Mouse (Mus musculus) embryo, embryonic 11 days (tissue): Measurements from ENCODE around the gene Rabggtb.

Source experiments
- DNase-seq: peaks from one replicate; pipeline ENCODE4 v3.0.0-alpha.2; 2015

The Rabggtb gene

DNA sequence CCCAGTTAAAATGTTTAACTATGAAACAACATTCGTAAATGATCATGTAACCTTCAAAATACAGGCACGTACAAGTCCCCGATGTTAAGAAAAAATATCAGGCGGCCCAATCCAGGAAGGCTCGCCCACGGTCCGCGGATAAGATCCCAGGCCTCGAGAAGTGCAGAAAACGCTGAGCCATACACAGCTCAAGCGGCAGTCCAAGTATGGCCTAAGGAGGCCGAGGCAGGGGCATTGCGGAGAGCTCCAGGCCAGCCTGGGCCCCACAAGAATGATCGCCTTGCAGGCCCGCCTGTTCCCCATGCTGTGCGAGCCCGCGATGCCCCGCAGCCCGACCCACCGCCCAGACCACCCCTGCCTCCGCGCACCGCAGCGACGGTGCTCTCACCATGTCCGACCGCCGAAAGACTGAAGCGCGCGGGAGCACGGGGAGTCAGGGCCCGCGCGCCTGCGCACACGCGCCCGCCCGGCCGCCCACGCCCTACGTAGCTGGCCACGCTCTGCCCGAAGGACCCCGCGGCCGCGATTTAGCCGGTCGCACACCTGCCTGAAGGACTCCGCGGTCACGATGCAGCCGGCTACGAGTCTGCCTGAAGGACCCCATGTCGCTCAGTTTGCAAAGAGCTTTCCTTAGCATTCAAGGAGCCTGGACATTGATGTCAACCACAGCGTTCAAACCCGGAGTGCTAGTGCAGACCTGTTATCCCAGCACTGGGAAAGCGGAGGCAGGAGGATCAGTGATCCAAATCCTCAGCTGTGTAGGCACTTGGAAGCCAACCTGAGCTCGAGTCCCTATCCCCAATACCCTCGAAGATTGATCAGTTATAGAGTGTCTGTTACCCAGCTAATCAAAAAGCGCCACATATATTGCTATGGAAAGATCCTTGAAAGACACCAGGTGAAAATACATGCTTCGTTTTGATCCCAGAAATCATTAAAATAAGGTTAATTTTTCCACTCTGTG lies at the start of gene Rabggtb:
Rabggtb (minus strand) TSS at position 464 of the 964 bp plus-strand sequence.
- peak; percentile 96 for DNase-seq

DNA sequence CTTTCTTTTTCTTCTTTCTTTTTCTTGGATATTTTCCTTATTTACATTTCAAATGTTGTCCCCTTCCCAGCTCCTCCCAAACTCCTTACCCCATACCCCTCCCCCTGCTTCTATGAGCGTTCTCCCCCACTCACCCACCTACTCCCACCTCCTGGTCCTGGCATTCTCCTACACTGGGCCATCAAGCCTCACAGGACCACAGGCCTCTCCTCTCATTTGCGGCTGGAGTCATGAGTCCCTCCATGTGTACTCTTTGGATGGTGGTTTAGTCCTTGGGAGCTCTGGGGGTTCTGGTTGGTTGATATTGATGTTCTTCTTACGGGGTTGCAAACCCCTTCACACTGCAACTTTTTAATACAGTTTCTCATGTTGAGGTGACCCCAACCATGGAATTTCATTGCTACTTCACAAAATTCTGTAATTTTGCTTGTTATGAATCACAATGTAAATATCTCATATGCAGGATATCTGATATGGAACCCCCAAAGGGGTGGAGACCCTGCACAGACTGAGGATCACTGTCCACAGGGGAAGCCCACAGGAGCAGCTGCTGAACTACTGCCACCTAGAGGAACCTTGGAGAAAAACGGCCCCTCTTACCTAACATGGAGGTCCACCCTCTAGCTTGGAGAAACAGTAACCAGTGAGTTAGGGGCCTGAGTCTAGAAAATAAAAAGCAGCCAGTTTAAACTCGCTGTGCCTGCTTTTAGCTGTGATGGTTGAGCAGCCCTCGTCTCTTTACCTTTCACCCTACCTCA lies 49.0 kb upstream of the Rabggtb start:
- peak; percentile 65 for DNase-seq

DNA sequence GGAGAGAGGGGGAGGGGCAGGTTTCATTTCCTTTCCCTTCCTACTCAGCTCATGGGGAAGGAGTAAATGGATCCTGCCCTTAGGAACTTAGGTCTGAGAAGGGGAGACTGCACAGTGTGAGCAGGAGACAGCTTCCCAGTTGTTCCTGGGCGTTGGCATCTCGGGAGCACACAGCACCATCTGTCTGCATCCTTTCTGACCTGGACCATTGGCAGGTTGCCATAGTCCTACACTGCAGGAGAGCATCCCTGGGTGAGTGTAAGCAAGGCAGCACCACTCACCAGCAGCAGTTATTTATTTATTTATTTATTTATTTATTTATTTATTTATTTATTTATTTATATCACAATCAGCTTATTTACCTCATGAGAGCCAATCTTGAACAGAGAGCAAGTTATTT lies 48.1 kb upstream of the Rabggtb start:
- DNase-seq = no peak

DNA sequence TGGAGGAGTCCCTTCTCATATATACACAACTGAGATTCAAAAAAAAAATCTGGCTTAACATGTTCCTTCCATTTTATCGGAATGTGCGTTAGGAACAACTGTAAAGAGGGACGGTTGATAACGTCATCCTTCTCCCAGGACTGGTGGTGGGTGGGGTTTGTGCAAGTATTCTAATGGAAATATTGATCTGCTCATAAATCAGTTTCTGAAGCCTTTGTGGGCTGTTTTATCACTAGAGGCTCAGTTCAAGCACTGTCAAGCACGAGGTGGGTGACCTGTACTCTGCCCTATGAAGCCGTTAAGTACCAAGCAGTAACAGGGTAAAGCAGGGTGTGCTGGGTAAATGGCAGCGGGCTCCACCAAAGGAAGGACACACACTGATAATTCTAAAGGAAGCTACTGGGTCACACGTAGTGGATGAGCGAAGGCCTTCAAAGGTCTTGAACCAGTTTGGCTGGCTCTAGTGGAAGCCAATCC lies 47.0 kb upstream of the Rabggtb start:
- peak; percentile 11 for DNase-seq

DNA sequence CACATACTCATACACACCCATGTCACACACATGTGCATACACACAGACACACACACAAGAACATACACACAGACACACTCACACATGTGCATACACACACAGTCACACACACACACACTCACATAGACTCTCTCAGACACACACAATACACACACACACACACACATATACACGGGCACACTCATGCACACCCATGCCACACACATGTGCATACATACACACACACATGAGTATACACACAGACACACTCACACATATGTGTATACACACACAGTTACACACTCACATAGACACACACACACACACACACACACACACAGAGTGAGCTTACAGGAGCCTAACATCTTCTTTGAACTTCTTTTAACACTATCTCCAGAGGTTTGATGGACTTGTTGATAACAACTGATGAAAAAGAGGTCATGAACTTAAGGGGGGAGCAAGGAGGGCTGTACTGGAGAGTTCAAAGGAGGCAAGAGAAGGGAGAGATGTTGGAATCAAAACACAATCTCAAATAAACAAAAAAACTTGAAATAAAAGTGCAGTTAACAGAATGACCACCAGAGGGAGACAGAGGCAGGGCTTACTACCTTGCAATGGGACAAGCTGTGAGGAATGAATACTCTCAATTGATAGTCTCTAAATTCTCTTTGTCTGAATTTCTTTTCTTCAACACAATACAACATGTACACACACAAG lies 46.4 kb upstream of the Rabggtb start:
- DNase-seq = peak; percentile 66

DNA sequence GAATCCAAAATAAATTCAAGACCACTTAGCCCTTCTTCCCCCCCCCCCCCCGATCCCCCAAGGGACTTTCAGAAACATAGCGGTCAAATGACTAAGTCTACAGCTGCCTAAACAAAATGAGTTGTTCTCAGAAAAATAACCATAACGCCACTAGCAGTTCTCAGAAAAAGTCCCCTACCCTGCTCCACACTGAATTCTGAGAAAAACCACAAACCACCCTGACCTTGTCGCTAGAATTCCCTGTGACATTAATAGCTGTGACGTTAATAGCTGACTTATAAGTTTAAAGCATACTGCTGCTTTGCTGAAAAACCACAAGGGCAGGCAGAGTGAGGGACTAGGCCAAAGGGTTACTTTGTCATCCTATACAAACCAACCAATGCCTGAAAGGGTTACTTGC lies 45.1 kb upstream of the Rabggtb start:
- no peak for DNase-seq

DNA sequence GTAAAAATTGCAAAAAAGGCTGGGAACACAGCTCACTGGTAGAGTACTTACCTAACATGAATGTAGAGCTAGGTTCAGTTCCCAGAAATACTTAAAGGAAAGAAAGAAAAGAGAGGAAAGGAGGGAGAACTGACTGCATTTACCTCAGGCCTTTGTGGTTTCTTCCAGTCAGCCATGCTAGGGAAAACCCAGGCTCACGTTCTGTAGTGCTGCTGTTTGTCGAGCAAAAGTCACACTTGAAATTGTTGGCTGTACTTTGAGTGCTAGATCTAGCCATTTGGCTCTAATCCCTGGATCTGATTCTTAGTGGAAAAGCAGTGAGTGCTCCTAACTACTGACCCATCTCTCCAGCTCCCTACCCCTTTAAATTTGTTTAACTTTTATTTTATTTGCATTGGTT lies 35.4 kb upstream of the Rabggtb start:
- no peak for DNase-seq

DNA sequence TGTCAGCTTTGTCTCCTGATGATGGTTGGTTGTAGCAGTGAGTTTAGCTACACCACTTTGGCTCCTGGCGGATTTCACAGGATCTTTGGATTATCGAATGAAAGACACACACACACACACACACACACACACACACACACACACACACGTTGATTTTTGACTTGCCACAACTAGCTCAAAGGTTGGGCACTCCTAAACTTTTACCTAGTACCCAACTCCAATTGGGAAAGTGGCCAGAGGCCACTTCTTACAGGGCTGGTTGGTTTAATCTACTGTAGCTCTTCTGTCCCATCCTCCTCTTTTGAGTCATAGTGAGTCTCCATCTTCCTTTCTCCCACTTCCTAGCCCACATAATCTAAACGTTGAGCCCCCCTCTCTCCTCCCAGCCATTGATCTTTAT lies 34.5 kb upstream of the Rabggtb start:
- no peak for DNase-seq

DNA sequence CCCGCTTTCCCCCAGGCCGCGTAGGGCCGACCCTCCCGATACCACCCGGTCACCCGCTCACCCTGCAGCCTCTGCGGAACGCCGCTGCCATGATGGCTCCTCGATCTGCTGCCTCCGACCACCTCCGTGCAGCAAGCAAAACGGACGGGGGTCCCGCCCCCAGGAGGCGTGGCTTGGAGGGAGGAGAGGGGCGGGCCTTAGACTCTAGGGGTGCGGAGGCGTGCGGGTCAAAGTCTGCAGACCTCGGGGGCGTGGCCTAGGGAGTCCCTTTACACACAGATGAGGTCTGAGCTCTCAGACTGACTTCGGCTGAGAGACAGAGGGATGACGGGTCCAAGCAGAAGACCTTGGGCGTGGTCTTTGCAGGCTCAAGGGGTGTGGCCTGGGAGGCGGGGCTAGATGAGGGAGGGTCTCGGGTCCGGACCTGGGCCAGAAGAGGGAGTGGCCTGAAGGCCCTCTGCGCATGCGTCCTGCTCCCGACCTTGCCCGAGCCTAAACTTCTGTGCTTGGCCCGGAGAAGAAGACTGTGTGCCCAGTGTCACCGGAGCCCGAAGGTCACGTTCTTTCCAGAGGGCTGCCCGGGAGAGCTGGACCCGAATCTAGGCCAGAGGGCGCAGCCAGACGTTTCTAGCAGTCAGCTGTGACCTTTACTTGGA lies 31.7 kb upstream of the Rabggtb start, which contains the start of gene Acadm:
Acadm (minus strand) TSS at position 298 of the 656 bp plus-strand sequence.
- DNase-seq = peak; percentile 100

DNA sequence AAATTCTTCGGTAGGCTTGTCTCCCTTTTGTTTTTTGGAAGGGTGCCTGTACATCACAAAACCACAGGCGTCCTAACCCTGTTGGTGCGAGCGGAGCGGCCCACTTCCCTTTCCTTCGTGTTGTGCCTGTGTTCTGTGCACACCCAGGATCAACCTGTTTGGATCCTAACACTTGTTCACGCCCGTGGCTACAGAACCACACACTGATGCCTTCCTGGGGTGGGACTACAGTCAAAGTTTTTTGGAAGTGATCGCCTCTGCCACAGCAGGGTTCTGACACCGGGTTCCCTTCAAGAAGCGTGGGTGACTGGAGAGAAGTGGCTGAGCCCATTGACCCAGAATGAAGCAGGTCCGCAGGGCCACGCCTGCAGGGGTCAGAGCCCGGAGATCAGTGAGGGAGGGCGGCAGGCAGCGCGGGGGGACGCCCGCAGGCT lies 31.1 kb upstream of the Rabggtb start:
- DNase-seq = no peak

DNA sequence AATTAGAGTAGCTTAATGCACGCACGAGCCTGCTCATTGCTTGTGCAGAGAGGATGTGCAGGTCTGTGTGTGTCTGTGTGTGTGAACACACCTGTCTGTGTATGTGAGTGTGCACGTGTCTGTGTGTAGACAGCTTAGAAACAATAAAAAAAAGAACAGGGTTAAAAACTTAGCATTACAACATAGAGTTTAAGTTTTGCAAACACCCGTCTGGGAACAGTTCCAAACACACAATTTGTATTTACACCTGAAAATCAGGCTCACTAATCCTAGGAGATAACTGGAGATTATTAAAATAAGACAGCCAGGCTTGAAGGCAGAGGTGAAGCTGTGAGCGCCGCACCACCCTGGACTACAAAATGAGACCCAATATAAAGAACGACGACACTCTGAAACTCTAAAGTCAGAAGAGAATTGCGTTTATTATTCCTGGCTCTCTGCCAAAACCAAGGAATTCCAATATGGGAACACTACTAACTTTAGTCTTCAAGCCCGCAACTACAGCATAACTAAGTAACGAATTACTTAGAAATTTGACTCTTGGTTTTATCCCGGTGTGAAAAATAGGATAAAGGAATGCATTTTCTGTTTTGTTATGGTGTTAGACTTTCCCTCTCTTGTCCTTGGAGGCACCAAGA lies 30.3 kb upstream of the Rabggtb start:
- DNase-seq = peak; percentile 58

DNA sequence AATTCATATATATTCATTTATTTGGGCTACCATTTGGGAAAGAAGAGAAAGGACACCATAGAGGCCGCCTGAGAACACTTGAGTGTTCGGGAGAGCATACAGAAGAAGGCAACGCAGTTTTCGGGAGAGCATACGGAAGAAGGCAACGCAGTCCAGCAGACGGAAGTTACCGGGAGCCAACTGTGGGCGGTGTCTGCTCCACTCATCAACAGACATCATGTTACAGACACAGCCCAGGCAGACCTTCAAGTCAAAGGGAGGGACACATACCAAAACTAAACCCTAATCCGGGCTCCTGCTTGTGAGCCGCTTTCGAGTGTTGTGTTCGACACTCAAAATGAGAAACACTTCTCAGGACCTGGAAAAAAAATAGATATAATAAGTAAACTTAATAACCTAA lies 28.8 kb upstream of the Rabggtb start:
- no peak for DNase-seq

DNA sequence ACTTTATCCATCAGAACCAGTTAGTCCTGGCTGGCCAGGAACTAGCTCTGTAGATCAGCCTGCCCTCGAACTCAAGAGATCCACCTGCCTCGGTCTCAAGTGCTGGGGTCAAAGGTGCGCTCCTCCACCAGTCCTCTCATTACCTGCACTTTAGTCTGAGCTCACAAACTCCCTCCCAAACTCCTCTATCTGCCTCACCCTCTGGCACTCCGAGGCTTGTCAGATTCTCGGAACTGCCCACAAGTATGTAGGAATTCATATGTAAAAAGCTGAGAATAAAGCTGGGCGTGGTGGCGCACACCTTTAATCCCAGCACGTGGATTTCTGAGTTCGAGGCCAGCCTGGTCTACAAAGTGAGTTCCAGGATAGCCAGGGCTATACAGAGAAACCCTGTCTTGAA lies 27.7 kb upstream of the Rabggtb start:
- no peak for DNase-seq

DNA sequence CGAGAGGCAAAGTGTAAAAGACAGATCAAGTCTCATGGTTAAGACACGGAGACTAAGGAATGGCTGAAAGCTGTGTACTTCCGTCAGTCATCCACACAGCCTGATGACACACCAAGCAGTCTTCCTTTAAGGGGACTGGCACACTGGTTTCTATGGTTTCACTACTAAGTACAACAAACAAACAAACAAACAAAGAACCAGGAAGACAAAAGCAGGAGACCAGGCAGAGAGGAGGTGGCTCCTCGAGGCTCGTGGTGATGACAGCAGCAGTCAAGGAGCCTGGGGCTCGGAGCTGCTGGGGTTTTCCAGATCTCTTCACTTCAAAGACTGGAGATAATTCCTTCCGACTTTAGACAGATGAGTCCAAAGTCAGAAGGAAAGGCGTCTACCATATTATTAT lies 27.2 kb upstream of the Rabggtb start:
- DNase-seq = no peak

DNA sequence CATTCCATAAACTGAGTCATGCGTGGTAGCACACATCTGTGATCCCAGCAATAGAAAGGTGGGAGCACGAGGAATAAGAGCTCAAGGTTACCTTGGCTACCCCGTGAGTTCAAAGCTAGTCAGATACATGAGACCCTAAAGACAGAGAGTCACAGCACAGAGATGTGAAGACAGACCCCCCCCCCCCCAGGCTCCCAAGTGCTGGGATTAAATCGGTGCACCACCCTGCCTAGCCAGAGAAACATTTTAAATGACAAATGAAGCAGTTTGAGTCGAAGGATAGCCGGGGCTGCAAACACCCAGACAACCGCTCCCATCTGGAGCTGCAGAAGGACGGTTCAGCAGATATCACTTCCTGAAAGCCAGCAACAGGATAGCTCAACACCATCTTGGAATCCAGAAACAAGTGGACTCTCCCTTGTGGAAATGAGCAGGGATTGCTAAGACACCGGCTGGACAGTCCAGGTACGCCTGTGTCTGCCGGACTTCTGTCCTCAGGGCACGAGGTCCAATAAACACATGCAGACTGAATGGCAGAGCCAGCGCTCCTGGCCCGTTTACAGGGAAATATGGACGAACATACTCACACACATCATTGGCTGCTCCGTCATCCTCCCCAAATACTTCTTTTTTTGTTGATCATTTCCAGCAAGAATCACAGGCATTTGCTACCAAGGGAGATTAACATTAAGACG lies 24.5 kb upstream of the Rabggtb start:
- no peak for DNase-seq

DNA sequence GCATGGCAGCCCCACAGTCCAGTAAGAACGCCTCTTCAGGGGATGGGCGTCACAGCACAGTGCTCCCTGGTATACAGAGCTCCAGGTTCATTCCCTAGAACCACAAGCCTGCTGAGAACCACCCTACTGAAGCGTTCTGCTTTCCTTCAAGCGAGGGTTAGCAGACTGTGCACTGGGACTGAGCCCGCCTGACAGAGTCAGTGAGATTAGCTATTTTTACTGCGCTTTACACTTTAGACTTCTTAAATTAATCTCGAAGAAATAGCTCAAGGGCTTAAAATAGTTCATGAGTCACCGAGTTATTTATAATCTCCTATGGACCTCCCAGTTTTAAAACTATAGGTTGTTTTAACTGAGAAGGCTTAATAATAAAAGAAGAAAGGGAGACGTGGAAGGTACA lies 23.1 kb upstream of the Rabggtb start:
- no peak for DNase-seq

DNA sequence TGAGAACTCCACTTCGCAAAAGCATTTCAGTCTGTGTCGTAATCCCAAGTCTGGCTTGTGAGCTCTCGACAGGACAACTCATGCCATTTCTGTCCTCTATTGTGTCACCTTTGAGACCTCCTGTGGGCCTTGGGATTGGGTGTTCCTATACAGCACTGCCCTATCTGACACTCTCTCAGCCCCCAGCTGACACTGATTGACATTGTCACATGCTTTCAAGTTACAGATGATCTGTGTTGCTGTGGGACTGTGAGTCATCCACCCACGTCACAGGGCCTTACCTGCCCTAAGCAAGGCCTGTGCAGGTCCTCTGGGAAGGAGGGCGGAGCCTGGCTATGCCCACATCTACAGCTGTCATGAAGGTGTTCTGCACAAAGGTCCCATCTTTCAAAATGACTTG lies 19.7 kb upstream of the Rabggtb start:
- DNase-seq = no peak

DNA sequence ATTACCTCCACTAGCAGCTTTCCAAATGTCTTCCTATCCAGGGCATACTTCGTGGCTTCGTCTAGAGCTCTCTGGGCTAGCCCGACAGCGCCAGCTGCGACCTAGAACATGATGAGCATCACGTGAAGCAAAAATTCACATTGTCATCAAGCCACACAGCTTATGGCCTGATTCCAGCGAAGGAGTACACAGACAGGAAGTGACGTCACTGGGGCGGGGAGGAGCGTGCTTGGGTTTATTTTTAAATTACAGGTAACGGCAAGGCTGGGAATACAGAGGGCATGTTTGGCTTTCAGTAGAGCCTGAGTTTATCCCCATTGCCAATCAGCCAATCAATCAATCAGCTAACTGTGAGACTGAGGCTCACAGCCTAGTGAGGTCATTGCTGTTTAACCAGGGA lies 16.7 kb upstream of the Rabggtb start:
- DNase-seq = no peak

DNA sequence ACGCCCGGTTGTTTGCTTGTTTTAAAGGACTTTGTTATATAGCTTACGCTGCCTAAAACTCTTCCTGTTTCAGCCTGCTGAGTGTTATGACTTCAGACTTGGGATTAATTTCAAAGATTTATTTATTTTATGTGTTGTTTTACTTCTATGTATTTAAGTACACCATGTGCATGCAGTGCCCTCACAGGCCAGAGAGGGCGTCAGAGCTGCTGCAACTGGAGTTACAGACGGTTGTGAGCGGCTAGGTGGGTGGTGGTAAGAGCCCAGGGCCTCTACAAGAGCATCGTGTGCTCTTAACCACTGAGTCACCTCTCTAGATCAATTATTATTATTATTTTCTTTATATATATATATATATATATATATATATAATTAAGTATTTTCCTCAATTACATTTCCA lies 13.5 kb upstream of the Rabggtb start:
- no peak for DNase-seq

DNA sequence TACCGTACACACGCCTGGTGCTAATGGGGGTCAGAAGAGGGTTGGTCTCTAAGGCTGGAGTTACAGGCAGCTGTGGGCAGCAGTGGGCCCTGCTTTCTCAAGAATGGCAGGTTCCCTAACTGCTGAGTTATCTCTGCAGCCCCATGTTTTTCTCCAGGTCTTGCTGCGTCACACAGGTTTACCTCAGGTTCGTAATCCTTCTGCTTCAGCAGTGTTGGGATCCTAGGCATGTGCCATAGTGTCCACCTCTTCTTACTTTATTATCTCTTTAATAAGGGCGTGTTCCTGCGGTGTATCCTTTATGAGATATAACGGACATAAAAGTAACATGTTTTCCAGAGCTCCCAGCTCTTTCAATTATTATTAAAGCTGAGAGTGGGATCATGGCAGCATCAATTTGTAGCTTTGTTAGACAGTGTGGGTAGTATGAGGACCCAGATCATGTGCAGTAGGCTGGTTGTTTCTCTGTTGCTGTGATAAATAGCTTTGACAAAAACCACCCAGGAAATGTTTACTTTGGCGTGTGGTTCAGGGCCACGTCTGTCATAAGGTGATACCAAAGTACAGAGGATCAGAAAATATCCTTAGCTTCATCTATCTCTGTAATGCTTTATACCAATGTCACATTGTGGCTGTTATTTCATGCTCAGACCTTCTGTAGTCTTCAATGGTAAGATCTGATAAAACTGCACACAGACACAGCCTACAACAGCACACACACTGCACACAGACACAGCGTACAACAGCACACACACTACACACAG lies 8.5 kb upstream of the Rabggtb start:
- no peak for DNase-seq

DNA sequence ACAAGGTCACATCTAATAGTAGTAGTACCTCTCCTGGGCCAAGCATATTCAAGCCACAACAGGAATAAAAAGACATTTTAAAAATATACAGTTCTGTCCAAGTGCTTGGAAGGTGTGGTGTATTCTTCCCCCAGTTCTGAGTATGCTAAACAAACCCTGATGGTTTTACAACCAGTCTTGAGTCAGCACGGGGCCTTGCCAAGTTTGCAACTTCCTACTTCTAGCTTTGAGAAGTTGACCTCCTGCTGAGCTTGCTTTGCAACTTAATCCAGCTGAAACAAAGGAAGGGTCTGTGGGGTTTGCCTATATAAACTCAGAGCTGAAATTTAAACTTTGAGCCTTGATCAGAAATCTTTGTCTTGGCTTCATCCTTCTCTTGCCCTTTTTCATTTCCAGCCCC lies 4.4 kb upstream of the Rabggtb start:
- peak; percentile 54 for DNase-seq
